Mouse (Mus musculus): ENCODE results near the gene Dedd.

The Dedd gene

GRCm38 (mm10) chr1:171390101-171390500 lies 61.2 kb downstream of the Dedd start:
- Histone ChIP-seq H3K27me3 (ENCODE audit: control insufficient read depth, insufficient read depth, low read length, poor library complexity, severe bottlenecking) (no peaks in the 10 kb centered on the region), H3K36me3 (ENCODE audit: control insufficient read depth, insufficient read depth, low read length, poor library complexity, severe bottlenecking) (peaks cover 13% of the 10 kb centered on the region)
- DNase-seq (ENCODE audit: low read depth, low spot score) = peak; percentile 94

All from splenic B cell, adult 2 months (primary cell).